Mouse (Mus musculus): ENCODE results near the gene Kif26a. TPM values are rescaled to one million over a fixed set of nuclear protein-coding genes. Genes with fewer than 3 reads are reported as not detected.

Kif26a gene
- total and polyA plus RNA-seq, 2 experiments from 2014 or later, result 2.8 to 26.0 TPM

DNA sequence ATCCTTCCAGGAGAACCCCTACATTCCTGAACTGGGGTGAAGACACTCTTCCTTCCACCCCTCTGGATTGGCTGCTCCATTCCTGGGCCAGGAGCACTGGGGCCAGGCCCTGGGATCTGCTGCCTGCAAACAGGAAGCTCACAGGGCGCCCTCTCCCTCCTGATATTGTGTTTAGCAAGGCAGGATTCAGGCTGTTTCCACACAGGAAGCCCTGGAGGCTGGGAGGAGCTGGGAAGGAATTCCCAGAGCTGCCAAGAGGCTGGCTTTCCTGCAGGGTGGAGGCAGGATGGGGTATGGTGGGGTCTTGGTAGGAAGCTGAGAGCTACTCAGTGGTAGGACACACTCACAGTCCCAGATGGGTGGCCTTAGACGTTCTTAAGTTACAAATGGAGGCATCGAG lies 38.4 kb downstream of the Kif26a start:
- Histone ChIP-seq H3K27me3 (ENCODE audit: control insufficient read depth, insufficient read depth, low read length) (no peaks in the 10 kb centered on the region), H3K4me1 (ENCODE audit: control insufficient read depth, insufficient read depth) (peaks cover 4% of the 10 kb centered on the region; the same call in 1 of the 2 replicates), H3K4me2 (ENCODE audit: low read depth, low read length) (no peak overlapping the region), H3K9ac (replicated peaks; ENCODE audit: low read depth, low read length) (no peak overlapping the region), H3K36me3 (replicated peaks; ENCODE audit: control insufficient read depth, insufficient read depth, low read length) (no peaks in the 10 kb centered on the region), H3K27ac (ENCODE audit: low read depth) (peak overlapping the region; percentile 89), H3K4me3 (ENCODE audit: low read depth, low read length) (no peak overlapping the region), H3K9me3 (replicated peaks; ENCODE audit: control insufficient read depth, low read length) (no peaks in the 10 kb centered on the region)
- ATAC-seq (ENCODE audit: insufficient read depth, low read depth) (peak; percentile 84), DNase-seq (ENCODE audit: low spot score) (peak; percentile 81)
- WGBS, result 24% methylated on average over 3 of the region's 3 CpGs
- TF ChIP-seq CTCF (IDR thresholded peaks at IDR 0.05; ENCODE audit: low read depth), result peak; percentile 30
- peak; percentile 59 for TF ChIP-seq EP300 (IDR thresholded peaks at IDR 0.05; ENCODE audit: low read depth)

DNA sequence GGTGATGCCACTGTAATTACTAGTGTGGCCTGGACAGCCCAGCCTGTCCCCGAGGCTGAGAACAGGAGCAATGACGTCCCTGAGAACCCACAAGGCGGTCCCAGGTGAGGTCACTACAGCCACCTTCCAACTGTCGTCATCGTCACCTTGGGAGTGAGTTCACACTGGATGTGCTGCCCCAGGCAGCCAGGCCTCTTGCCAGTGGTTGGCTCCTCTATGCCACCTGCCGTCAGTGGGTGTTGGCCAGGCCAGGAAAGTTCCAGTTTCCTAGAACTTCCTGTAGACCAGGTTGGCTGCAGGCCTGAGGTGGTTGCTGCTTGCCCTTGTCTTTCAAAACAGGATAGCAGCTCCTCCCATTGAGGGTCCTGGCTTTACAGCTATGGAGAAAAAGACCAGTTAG lies 40.9 kb downstream of the Kif26a start:
- no peak overlapping the region for H3K4me2 ChIP-seq (ENCODE audit: low read depth, low read length)
- H3K9ac ChIP-seq (replicated peaks; ENCODE audit: low read depth, low read length), result no peak overlapping the region
- no peak for ATAC-seq (ENCODE audit: insufficient read depth, low read depth)
- no peaks in the 10 kb centered on the region for H3K9me3 ChIP-seq (replicated peaks; ENCODE audit: control insufficient read depth, low read length)
- H3K27ac ChIP-seq (ENCODE audit: low read depth), result no peak overlapping the region
- no peak overlapping the region for H3K4me3 ChIP-seq (ENCODE audit: low read depth, low read length)
- H3K4me1 ChIP-seq (ENCODE audit: control insufficient read depth, insufficient read depth), result peaks cover 4% of the 10 kb centered on the region; the same call in 1 of the 2 replicates
- DNase-seq (ENCODE audit: low spot score), result no peak
- no peaks in the 10 kb centered on the region for H3K36me3 ChIP-seq (replicated peaks; ENCODE audit: control insufficient read depth, insufficient read depth, low read length)
- 67% methylated on average over 6 of the region's 6 CpGs for WGBS
- H3K27me3 ChIP-seq (ENCODE audit: control insufficient read depth, insufficient read depth, low read length), result no peaks in the 10 kb centered on the region
- TF ChIP-seq EP300 (IDR thresholded peaks at IDR 0.05; ENCODE audit: low read depth), result no peak
- TF ChIP-seq CTCF (IDR thresholded peaks at IDR 0.05; ENCODE audit: low read depth), result no peak

DNA sequence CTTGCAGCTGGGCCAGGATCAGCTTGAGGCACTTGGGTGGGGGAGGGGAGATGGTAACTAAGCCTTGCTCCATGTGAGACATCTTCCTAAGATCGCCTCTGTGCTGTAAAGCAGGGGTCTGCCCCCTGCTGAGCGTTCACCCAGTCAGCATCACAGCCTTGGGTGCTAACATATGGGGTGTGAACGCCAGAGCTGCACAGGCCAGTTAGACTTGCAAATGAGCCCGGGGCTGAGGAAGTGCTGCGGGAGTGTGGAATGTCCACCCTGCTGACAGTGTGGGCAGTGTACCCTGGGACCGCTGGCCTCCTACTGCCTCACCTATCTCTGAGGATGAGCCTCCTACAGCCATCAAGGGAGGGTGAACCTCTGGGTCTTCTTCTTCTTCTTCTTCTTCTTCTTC lies 45.7 kb downstream of the Kif26a start:
- Histone ChIP-seq H3K4me3 (ENCODE audit: low read depth, low read length) (no peak overlapping the region), H3K27me3 (ENCODE audit: control insufficient read depth, insufficient read depth, low read length) (no peaks in the 10 kb centered on the region), H3K9me3 (replicated peaks; ENCODE audit: control insufficient read depth, low read length) (no peaks in the 10 kb centered on the region), H3K27ac (ENCODE audit: low read depth) (no peak overlapping the region), H3K9ac (replicated peaks; ENCODE audit: low read depth, low read length) (no peak overlapping the region), H3K36me3 (replicated peaks; ENCODE audit: control insufficient read depth, insufficient read depth, low read length) (no peaks in the 10 kb centered on the region), H3K4me1 (ENCODE audit: control insufficient read depth, insufficient read depth) (no peaks in the 10 kb centered on the region), H3K4me2 (ENCODE audit: low read depth, low read length) (no peak overlapping the region)
- DNase-seq (ENCODE audit: low spot score) (no peak), ATAC-seq (ENCODE audit: insufficient read depth, low read depth) (no peak)
- WGBS, result 25% methylated on average over 6 of the region's 6 CpGs
- no peak for TF ChIP-seq CTCF (IDR thresholded peaks at IDR 0.05; ENCODE audit: low read depth)
- TF ChIP-seq EP300 (IDR thresholded peaks at IDR 0.05; ENCODE audit: low read depth), result no peak

DNA sequence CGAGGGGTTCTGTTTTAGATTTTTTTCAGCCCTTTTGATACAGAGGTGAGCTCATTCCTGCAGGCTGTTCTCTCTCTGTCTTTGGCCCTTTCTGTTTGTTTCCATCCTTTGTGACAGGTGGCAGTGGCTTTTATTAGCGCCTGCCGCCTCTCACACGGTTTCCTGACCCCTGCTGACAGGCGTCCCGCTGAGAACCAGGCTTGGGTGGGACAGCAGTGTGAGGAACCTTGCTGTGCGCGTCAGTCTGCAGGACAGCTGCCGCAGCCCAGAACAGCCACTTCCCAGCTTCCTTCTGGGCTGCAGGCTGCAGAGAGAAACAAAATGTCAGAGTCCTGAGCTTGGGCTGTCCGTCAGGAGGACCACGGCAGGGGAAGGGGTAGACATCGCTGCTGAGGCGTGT lies 49.0 kb downstream of the Kif26a start:
- Histone ChIP-seq H3K27ac (ENCODE audit: low read depth) (no peak overlapping the region), H3K4me1 (ENCODE audit: control insufficient read depth, insufficient read depth) (no peaks in the 10 kb centered on the region), H3K4me3 (ENCODE audit: low read depth, low read length) (peak overlapping the region; percentile 6; the same call in 1 of the 2 replicates), H3K4me2 (ENCODE audit: low read depth, low read length) (peak overlapping the region; percentile 36), H3K36me3 (replicated peaks; ENCODE audit: control insufficient read depth, insufficient read depth, low read length) (no peaks in the 10 kb centered on the region), H3K27me3 (ENCODE audit: control insufficient read depth, insufficient read depth, low read length) (no peaks in the 10 kb centered on the region), H3K9me3 (replicated peaks; ENCODE audit: control insufficient read depth, low read length) (no peaks in the 10 kb centered on the region), H3K9ac (replicated peaks; ENCODE audit: low read depth, low read length) (no peak overlapping the region)
- no peak for DNase-seq (ENCODE audit: low spot score)
- WGBS, result 5% methylated on average over 13 of the region's 13 CpGs
- peak; percentile 27; the same call in 1 of the 2 replicates for ATAC-seq (ENCODE audit: insufficient read depth, low read depth)
- TF ChIP-seq CTCF (IDR thresholded peaks at IDR 0.05; ENCODE audit: low read depth) (no peak), EP300 (IDR thresholded peaks at IDR 0.05; ENCODE audit: low read depth) (no peak)

DNA sequence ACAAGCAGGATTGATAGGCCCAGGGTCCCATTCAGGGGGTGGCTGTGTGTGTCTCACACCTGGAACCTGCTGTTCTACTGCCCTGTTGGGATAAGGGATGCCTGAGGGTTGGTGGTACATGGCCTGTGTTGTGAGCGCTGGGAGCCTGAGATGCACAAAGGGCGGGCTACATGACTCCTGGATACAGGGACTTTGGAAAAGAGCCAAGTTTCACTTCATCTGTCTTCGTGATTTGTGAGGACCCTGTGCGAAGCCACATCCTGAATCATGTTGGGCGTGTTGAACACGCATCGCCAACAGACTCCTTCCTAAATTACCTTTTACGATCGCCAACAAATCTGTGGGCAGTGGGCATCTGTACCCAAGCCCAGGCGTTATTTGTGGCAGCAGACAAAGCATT lies 50.6 kb downstream of the Kif26a start:
- DNase-seq (ENCODE audit: low spot score), result no peak
- Histone ChIP-seq H3K4me2 (ENCODE audit: low read depth, low read length) (no peak overlapping the region), H3K9ac (replicated peaks; ENCODE audit: low read depth, low read length) (no peak overlapping the region), H3K4me1 (ENCODE audit: control insufficient read depth, insufficient read depth) (no peaks in the 10 kb centered on the region), H3K4me3 (ENCODE audit: low read depth, low read length) (no peak overlapping the region), H3K27me3 (ENCODE audit: control insufficient read depth, insufficient read depth, low read length) (no peaks in the 10 kb centered on the region), H3K36me3 (replicated peaks; ENCODE audit: control insufficient read depth, insufficient read depth, low read length) (no peaks in the 10 kb centered on the region), H3K9me3 (replicated peaks; ENCODE audit: control insufficient read depth, low read length) (no peaks in the 10 kb centered on the region), H3K27ac (ENCODE audit: low read depth) (no peak overlapping the region)
- 86% methylated on average over 10 of the region's 10 CpGs for WGBS
- ATAC-seq (ENCODE audit: insufficient read depth, low read depth), result no peak
- no peak for TF ChIP-seq CTCF (IDR thresholded peaks at IDR 0.05; ENCODE audit: low read depth)
- no peak for TF ChIP-seq EP300 (IDR thresholded peaks at IDR 0.05; ENCODE audit: low read depth)

DNA sequence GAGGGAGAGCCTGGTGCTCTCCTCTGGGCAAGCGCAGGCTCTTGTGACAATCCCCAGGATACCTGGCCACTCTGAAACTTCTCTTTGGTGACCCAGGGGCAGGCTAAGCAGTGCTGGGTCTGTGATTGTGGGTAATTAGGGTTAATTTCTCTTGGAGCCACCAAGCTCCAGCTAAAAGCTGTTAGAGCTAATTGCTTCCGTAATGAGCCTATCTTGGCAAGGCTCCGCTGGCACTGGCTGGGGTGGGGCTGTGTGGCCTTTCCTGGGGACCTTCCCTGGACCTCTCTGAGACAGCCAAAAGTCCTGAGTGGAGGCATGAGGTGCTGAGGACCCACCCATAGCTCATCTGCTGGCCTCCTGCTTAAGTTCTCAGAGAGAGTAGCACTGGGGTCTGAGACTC lies 53.4 kb downstream of the Kif26a start:
- no peak overlapping the region for H3K4me3 ChIP-seq (ENCODE audit: low read depth, low read length)
- DNase-seq (ENCODE audit: low spot score) (no peak), ATAC-seq (ENCODE audit: insufficient read depth, low read depth) (no peak)
- H3K9me3 ChIP-seq (replicated peaks; ENCODE audit: control insufficient read depth, low read length), result no peaks in the 10 kb centered on the region
- H3K9ac ChIP-seq (replicated peaks; ENCODE audit: low read depth, low read length), result no peak overlapping the region
- WGBS, result 72% methylated on average over 3 of the region's 3 CpGs
- no peak overlapping the region for H3K4me2 ChIP-seq (ENCODE audit: low read depth, low read length)
- H3K36me3 ChIP-seq (replicated peaks; ENCODE audit: control insufficient read depth, insufficient read depth, low read length), result no peaks in the 10 kb centered on the region
- H3K27me3 ChIP-seq (ENCODE audit: control insufficient read depth, insufficient read depth, low read length), result no peaks in the 10 kb centered on the region
- no peak for TF ChIP-seq CTCF (IDR thresholded peaks at IDR 0.05; ENCODE audit: low read depth)
- TF ChIP-seq EP300 (IDR thresholded peaks at IDR 0.05; ENCODE audit: low read depth), result no peak
- H3K27ac ChIP-seq (ENCODE audit: low read depth), result no peak overlapping the region
- H3K4me1 ChIP-seq (ENCODE audit: control insufficient read depth, insufficient read depth), result no peaks in the 10 kb centered on the region
